Mouse (Mus musculus): ENCODE results near the gene Rnf144b. TPM values are rescaled to one million over a fixed set of nuclear protein-coding genes. Genes with fewer than 3 reads are reported as not detected.

The Rnf144b gene
- polyA plus RNA-seq (2012; rRNA removed): 5.1 and 5.4 TPM in 2 replicates

DNA sequence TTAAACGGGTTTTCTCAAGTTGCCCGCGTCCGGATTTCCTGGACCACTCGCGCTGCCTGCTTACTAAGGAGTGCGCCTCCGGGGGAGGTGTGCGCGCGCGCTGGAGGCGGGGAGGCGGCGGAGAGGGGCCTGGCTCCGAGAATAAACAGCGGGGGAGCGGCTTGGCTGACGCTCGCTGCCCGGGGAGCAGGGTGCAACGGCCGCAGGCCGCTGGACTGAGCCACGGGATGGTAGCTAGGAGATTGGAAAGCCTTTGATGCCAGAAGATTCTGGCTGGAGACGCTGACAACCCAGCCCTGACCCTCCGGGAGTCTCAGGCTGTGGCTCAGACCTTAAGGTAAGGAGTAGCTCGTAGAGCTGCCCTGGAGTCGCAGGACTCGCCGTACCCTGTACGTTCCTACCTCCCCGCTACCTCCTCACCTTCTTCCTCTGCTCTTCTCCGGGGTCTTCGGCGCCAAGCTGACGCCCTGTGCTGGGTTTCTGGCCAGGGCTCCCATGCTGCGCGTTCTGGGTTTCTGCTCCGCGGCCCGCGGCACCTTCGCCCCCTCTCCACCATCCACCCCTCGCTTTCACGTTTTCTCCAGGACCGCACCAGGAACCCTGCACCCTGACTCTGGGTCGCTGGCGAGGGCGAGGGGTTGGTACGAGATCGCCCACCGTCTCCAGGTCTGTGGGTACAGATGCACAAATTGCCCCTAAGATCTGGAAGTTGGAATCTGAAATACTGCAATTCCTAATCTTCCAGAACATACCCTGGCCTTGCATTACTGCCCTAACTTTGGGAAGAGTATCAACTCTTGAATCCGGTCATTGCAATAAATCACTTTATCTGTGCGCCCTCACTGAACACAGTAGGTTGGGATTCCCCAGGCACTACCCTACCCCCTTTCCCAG lies at the start of gene Rnf144b:
Rnf144b (plus strand) TSS at position 120 of the 894 bp plus-strand sequence.
- 6% methylated on average over 55 of the region's 55 CpGs for WGBS
- H3K27me3 ChIP-seq (ENCODE audit: control insufficient read depth, insufficient read depth, low read length): no peaks in the 10 kb centered on the region
- peak within 1 kb of the TSS; percentile 43 for H3K4me3 ChIP-seq (ENCODE audit: control insufficient read depth, insufficient read depth, low read length)
- no peak for TF ChIP-seq CTCF (IDR thresholded peaks at IDR 0.05; ENCODE audit: borderline replicate concordance, control insufficient read depth, extremely low read depth, insufficient read depth, low read length, poor library complexity)
- no peak for TF ChIP-seq POLR2A (IDR thresholded peaks at IDR 0.05; ENCODE audit: control insufficient read depth, extremely low read depth, insufficient read depth, low read length, poor library complexity)
- no peak within 1 kb of the TSS for H3K27ac ChIP-seq (ENCODE audit: control insufficient read depth, insufficient read depth, low read length)
- no peaks in the 10 kb centered on the region for H3K36me3 ChIP-seq (ENCODE audit: control insufficient read depth, insufficient read depth, low read length)
- DNase-seq: peak; percentile 74
- peaks cover 5% of the 10 kb centered on the region for H3K4me1 ChIP-seq (replicated peaks; ENCODE audit: control insufficient read depth, insufficient read depth, low read length)

GRCm38 (mm10) chr13:47076156-47076555 lies 46.3 kb upstream of the Rnf144b start:
- Histone ChIP-seq H3K27me3 (ENCODE audit: control insufficient read depth, insufficient read depth, low read length) (no peaks in the 10 kb centered on the region), H3K36me3 (ENCODE audit: control insufficient read depth, insufficient read depth, low read length) (peaks cover 27% of the 10 kb centered on the region), H3K27ac (ENCODE audit: control insufficient read depth, insufficient read depth, low read length) (no peak overlapping the region), H3K4me3 (ENCODE audit: control insufficient read depth, insufficient read depth, low read length) (no peak overlapping the region), H3K4me1 (replicated peaks; ENCODE audit: control insufficient read depth, insufficient read depth, low read length) (no peaks in the 10 kb centered on the region)
- no peak for TF ChIP-seq POLR2A (IDR thresholded peaks at IDR 0.05; ENCODE audit: control insufficient read depth, extremely low read depth, insufficient read depth, low read length, poor library complexity)
- no peak for TF ChIP-seq CTCF (IDR thresholded peaks at IDR 0.05; ENCODE audit: borderline replicate concordance, control insufficient read depth, extremely low read depth, insufficient read depth, low read length, poor library complexity)
- 86% methylated on average over 5 of the region's 5 CpGs for WGBS
- DNase-seq: no peak

- no peak for TF ChIP-seq CTCF (IDR thresholded peaks at IDR 0.05; ENCODE audit: borderline replicate concordance, control insufficient read depth, extremely low read depth, insufficient read depth, low read length, poor library complexity)
- TF ChIP-seq POLR2A (IDR thresholded peaks at IDR 0.05; ENCODE audit: control insufficient read depth, extremely low read depth, insufficient read depth, low read length, poor library complexity): no peak
- H3K27ac ChIP-seq (ENCODE audit: control insufficient read depth, insufficient read depth, low read length): no peak overlapping the region
Observed at GRCm38 (mm10) chr13:47077367-47077766, 45.1 kb upstream of the Rnf144b start.

DNA sequence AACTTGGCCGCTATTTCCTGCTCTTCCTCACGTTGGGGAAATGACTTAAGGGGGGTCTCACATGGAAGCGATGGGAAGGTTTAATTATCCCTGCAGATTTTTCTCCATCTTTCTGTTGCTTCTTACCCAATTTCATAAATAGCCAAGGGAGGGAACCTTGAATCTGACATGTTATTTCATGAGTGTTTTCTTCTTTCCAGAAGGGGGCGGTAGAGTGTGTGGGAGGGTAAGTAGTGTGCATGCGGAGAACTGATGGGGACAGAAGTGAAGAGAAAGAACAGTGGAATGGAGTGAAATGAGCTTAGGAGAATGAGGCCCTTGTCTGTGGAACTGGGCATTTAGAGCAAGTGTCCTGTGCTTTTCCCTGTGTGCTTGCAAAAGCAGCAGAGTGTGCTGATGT lies 43.7 kb upstream of the Rnf144b start:
- H3K27ac ChIP-seq (ENCODE audit: control insufficient read depth, insufficient read depth, low read length): no peak overlapping the region
- 91% methylated on average over 5 of the region's 5 CpGs for WGBS
- no peak overlapping the region for H3K4me3 ChIP-seq (ENCODE audit: control insufficient read depth, insufficient read depth, low read length)
- H3K27me3 ChIP-seq (ENCODE audit: control insufficient read depth, insufficient read depth, low read length): no peaks in the 10 kb centered on the region
- TF ChIP-seq POLR2A (IDR thresholded peaks at IDR 0.05; ENCODE audit: control insufficient read depth, extremely low read depth, insufficient read depth, low read length, poor library complexity) (no peak), CTCF (IDR thresholded peaks at IDR 0.05; ENCODE audit: borderline replicate concordance, control insufficient read depth, extremely low read depth, insufficient read depth, low read length, poor library complexity) (no peak)
- no peak for DNase-seq
- H3K4me1 ChIP-seq (replicated peaks; ENCODE audit: control insufficient read depth, insufficient read depth, low read length): no peaks in the 10 kb centered on the region
- H3K36me3 ChIP-seq (ENCODE audit: control insufficient read depth, insufficient read depth, low read length): peaks cover 36% of the 10 kb centered on the region

More at GRCm38 (mm10) chr13:47077367-47077766, 45.1 kb upstream of the Rnf144b start:
- Histone ChIP-seq H3K27me3 (ENCODE audit: control insufficient read depth, insufficient read depth, low read length) (no peaks in the 10 kb centered on the region), H3K36me3 (ENCODE audit: control insufficient read depth, insufficient read depth, low read length) (peaks cover 31% of the 10 kb centered on the region), H3K4me1 (replicated peaks; ENCODE audit: control insufficient read depth, insufficient read depth, low read length) (no peaks in the 10 kb centered on the region), H3K4me3 (ENCODE audit: control insufficient read depth, insufficient read depth, low read length) (no peak overlapping the region)
- no peak for DNase-seq

- no peaks in the 10 kb centered on the region for H3K4me1 ChIP-seq (replicated peaks; ENCODE audit: control insufficient read depth, insufficient read depth, low read length)
- no peak overlapping the region for H3K27ac ChIP-seq (ENCODE audit: control insufficient read depth, insufficient read depth, low read length)
- peaks cover 47% of the 10 kb centered on the region for H3K36me3 ChIP-seq (ENCODE audit: control insufficient read depth, insufficient read depth, low read length)
- WGBS: 97% methylated on average over 4 of the region's 4 CpGs
- H3K4me3 ChIP-seq (ENCODE audit: control insufficient read depth, insufficient read depth, low read length): no peak overlapping the region
- peak; percentile 22 for DNase-seq
- H3K27me3 ChIP-seq (ENCODE audit: control insufficient read depth, insufficient read depth, low read length): no peaks in the 10 kb centered on the region
- TF ChIP-seq POLR2A (IDR thresholded peaks at IDR 0.05; ENCODE audit: control insufficient read depth, extremely low read depth, insufficient read depth, low read length, poor library complexity) (no peak), CTCF (IDR thresholded peaks at IDR 0.05; ENCODE audit: borderline replicate concordance, control insufficient read depth, extremely low read depth, insufficient read depth, low read length, poor library complexity) (no peak)
Observed at GRCm38 (mm10) chr13:47080905-47081505, 41.5 kb upstream of the Rnf144b start.

DNA sequence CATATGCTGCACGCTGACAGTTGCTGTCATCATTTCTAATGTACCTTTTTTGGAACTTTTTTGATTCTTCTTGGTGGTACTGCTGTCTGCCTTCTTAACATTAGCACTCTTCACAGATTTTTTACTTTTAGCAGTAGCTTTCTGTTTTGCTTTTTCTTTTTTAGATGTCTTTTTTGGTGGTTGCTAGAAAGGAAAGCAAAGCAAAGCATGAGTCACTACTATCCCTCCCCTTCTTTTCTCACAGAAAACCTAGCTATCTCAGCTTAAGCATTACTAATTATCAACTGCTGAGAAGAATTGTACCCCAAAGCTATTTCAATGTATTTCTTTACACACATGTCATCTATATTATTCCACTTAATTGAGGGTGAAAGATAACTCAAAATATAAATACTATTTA lies 34.0 kb upstream of the Rnf144b start:
- no peak for TF ChIP-seq CTCF (IDR thresholded peaks at IDR 0.05; ENCODE audit: borderline replicate concordance, control insufficient read depth, extremely low read depth, insufficient read depth, low read length, poor library complexity)
- TF ChIP-seq POLR2A (IDR thresholded peaks at IDR 0.05; ENCODE audit: control insufficient read depth, extremely low read depth, insufficient read depth, low read length, poor library complexity): no peak
- H3K4me1 ChIP-seq (replicated peaks; ENCODE audit: control insufficient read depth, insufficient read depth, low read length): no peaks in the 10 kb centered on the region
- H3K36me3 ChIP-seq (ENCODE audit: control insufficient read depth, insufficient read depth, low read length): peaks cover 70% of the 10 kb centered on the region
- H3K27me3 ChIP-seq (ENCODE audit: control insufficient read depth, insufficient read depth, low read length): no peaks in the 10 kb centered on the region
- H3K27ac ChIP-seq (ENCODE audit: control insufficient read depth, insufficient read depth, low read length): no peak overlapping the region
- no peak for DNase-seq
- WGBS: 93% methylated on average over 1 of the region's 1 CpGs
- no peak overlapping the region for H3K4me3 ChIP-seq (ENCODE audit: control insufficient read depth, insufficient read depth, low read length)

Data from thymus, adult 2 months (tissue).